ENCODE assay signal across 9 mouse cellular contexts in the genomic region with DNA sequence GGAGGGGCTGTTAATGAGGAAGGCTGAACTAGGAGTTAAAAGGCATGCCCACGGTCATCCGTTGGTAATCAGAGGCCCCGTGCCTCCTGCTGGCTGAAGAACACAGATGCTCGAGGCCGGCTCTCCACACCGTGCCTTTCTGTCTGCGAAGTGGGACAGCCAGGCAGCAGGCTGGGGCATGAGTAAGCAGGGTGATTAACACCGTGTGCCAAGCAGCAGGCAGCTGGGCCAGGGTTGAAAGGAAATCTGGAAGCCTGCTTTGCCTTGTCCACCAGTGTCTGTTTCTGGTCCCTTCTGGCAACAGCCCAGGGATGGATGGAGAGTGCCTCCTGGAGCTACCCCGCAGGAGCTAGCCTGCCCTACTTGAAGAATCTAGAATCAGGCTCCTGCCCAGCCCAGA.
A peak's percentile ranks its signal among the peaks of the same experiment; 100 is the strongest.
DNase-seq lines count a peak whose midpoint lies in the region; ATAC-seq and TF ChIP-seq lines count a peak whose summit lies in the region.
"Had no signal": no experiment of that assay in that cellular context is flagged by ENCODE, and none has a peak within 500 bp of the region (broad histone marks: within the 10 kb centered on the region; RNA-seq: fewer than 3 reads in every experiment).

No protein-coding gene starts in this region.

- no peaks in the 10 kb centered on the region for H3K9me3 ChIP-seq in hindbrain, embryonic 12.5 days (replicated peaks)
- no peaks in the 10 kb centered on the region for H3K9me3 ChIP-seq in midbrain, postnatal 0 days (ENCODE audit: low read length)

- intact Hi-C loops in gastrocnemius, postnatal 14 days (cut with DNase I; ENCODE audit: low total_unique reads): no loop called here

- peak; percentile 33 for ATAC-seq in hindbrain, embryonic 12.5 days (ENCODE audit: low FRiP score)
- ATAC-seq in midbrain, postnatal 0 days (ENCODE audit: low FRiP score): peak; percentile 50

- TF ChIP-seq CTCF in midbrain, postnatal 0 days (IDR thresholded peaks at IDR 0.05): no peak

- no peak overlapping the region for H3K4me3 ChIP-seq in hindbrain, embryonic 12.5 days
- H3K4me3 ChIP-seq in midbrain, postnatal 0 days (ENCODE audit: low read depth, low read length): no peak overlapping the region
- H3K4me3 ChIP-seq: limb, embryonic 12.5 days had no signal

- H3K4me1 ChIP-seq in hindbrain, embryonic 12.5 days: peaks cover 60% of the 10 kb centered on the region
- H3K4me1 ChIP-seq in midbrain, postnatal 0 days (ENCODE audit: insufficient read depth, low read length): peaks cover 15% of the 10 kb centered on the region; the same call in 1 of the 2 replicates

- peak; percentile 40 for DNase-seq in gastrocnemius, postnatal 14 days
- DNase-seq in gastrocnemius, adult 8-10 months (ENCODE audit: low spot score in 2 of 2): no peak
- DNase-seq in cerebellum, adult 9-10 months: peak; percentile 77
- DNase-seq in midbrain, postnatal 0 days (ENCODE audit: low spot score): peak; percentile 67
- DNase-seq in lung, postnatal 14 days: no peak
- no peak for DNase-seq in kidney, adult 8-10 months
- no peak for DNase-seq in kidney, postnatal 14 days

- H3K4me2 ChIP-seq in hindbrain, embryonic 12.5 days (replicated peaks): no peak overlapping the region
- no peak overlapping the region for H3K4me2 ChIP-seq in midbrain, postnatal 0 days (ENCODE audit: low read depth, low read length, poor library complexity, severe bottlenecking)
- H3K4me2 ChIP-seq: limb, embryonic 12.5 days had no signal

- H3K36me3 ChIP-seq in hindbrain, embryonic 12.5 days: no peaks in the 10 kb centered on the region
- no peaks in the 10 kb centered on the region for H3K36me3 ChIP-seq in midbrain, postnatal 0 days (ENCODE audit: insufficient read depth, low read length)
- H3K36me3 ChIP-seq: limb, embryonic 12.5 days had no signal

- no peak overlapping the region for H3K27ac ChIP-seq in hindbrain, embryonic 12.5 days
- no peak overlapping the region for H3K27ac ChIP-seq in midbrain, postnatal 0 days (ENCODE audit: low read depth, low read length)
- H3K27ac ChIP-seq: limb, embryonic 12.5 days had no signal

- H3K27me3 ChIP-seq in hindbrain, embryonic 12.5 days: no peaks in the 10 kb centered on the region
- no peaks in the 10 kb centered on the region for H3K27me3 ChIP-seq in midbrain, postnatal 0 days (ENCODE audit: insufficient read depth, low read length)

- no peak overlapping the region for H3K9ac ChIP-seq in hindbrain, embryonic 12.5 days
- no peak overlapping the region for H3K9ac ChIP-seq in midbrain, postnatal 0 days (replicated peaks; ENCODE audit: low read length, poor library complexity, severe bottlenecking)
- H3K9ac ChIP-seq: limb, embryonic 12.5 days had no signal

- 27% methylated on average over 9 of the region's 9 CpGs for WGBS in hindbrain, embryonic 12.5 days
- 18% methylated on average over 9 of the region's 9 CpGs for WGBS in midbrain, postnatal 0 days

Comparison
In these comparisons a context has a peak if more than half of its experiments do, and no peak if none do; other contexts are left out.
1. DNase-seq: peak in gastrocnemius, postnatal 14 days (single experiment), cerebellum, adult 9-10 months (single experiment) and midbrain, postnatal 0 days (single experiment); none in gastrocnemius, adult 8-10 months (0 of 2), lung, postnatal 14 days (single experiment), kidney, adult 8-10 months (0 of 2) and kidney, postnatal 14 days (single experiment).